Mouse (Mus musculus) CH12.LX (cell line): Measurements from ENCODE around the gene Ltb. TPM values are rescaled to one million over a fixed set of nuclear protein-coding genes. Genes with fewer than 3 reads are reported as not detected.
A peak's percentile ranks its signal among the peaks of the same experiment; 100 is the strongest.

Experiments
- DNase-seq: peaks from one replicate; pipeline ENCODE4 v3.0.0-alpha.2; 2013; ENCODE audit errors: extremely low read depth
- H3K27ac ChIP-seq: 2 replicates; pipeline ENCODE4 v1.5.1; 2012; ENCODE audit warnings: low read depth, mild to moderate bottlenecking, control low read depth, moderate library complexity; ENCODE audit not compliant: insufficient read depth
- H3K27me3 ChIP-seq: replicated peaks from 2 replicates; pipeline ENCODE3; 2012; ENCODE audit warnings: inconsistent platforms
- H3K36me3 ChIP-seq, 2 experiments: replicated peaks in 1 of 2; 2 replicates each; pipeline versions ENCODE3 to v1.6.1; 2012; ENCODE audit warnings: inconsistent platforms in 1 of 2, low read length in 1 of 2, mild to moderate bottlenecking in 1 of 2, mixed read lengths in 1 of 2, moderate library complexity in 1 of 2; ENCODE audit not compliant: control insufficient read depth in 1 of 2, insufficient read depth in 1 of 2
- H3K4me1 ChIP-seq, 2 experiments: 2 replicates each; pipeline ENCODE4 v1.6.1; 2012; ENCODE audit warnings: inconsistent platforms in 1 of 2, moderate library complexity in 1 of 2; ENCODE audit not compliant: insufficient read depth in 2 of 2, control insufficient read depth in 1 of 2
- H3K4me2 ChIP-seq: 2 replicates; pipeline ENCODE4 v1.6.1; 2012; ENCODE audit warnings: low read depth, mild to moderate bottlenecking, control low read depth; ENCODE audit not compliant: poor library complexity, insufficient read depth, severe bottlenecking
- H3K4me3 ChIP-seq, 3 experiments: fragments of 150-350 bp in 1 of 3; sonication (generic) in 1 of 3; replicated peaks in 1 of 3; 2 replicates each; pipeline versions ENCODE3 to v1.5.1; 2011 to 2012; ENCODE audit warnings: low read depth in 2 of 3, low read length in 2 of 3, mild to moderate bottlenecking in 2 of 3, moderate library complexity in 2 of 3, control low read depth in 1 of 3, improper control_type of control experiment in 1 of 3, inconsistent platforms in 1 of 3, mixed read lengths in 1 of 3; ENCODE audit not compliant: poor library complexity in 1 of 3
- H3K79me2 ChIP-seq: replicated peaks from 2 replicates; pipeline ENCODE4 v1.6.1; 2012; ENCODE audit warnings: mild to moderate bottlenecking, moderate library complexity; ENCODE audit not compliant: control insufficient read depth, poor library complexity, insufficient read depth, severe bottlenecking; ENCODE audit errors: extremely low read depth
- H3K9ac ChIP-seq: 2 replicates; pipeline ENCODE4 v1.6.1; 2012; ENCODE audit warnings: low read depth, mild to moderate bottlenecking, control low read depth, moderate library complexity; ENCODE audit not compliant: insufficient read depth
- H3K9me3 ChIP-seq: replicated peaks from 2 replicates; pipeline ENCODE3; 2012; ENCODE audit warnings: low read length, inconsistent platforms, mixed read lengths
- CHD2 ChIP-seq: IDR thresholded peaks from 2 replicates; pipeline ENCODE4 v1.6.1; 2011; ENCODE audit warnings: low read length, improper control_type of control experiment
- CTCF ChIP-seq, 2 experiments: IDR thresholded peaks in 1 of 2; conservative IDR thresholded peaks in 1 of 2; 2 replicates each; pipeline ENCODE4 v1.5.1; 2011 to 2012; ENCODE audit warnings: low read depth in 2 of 2, low read length in 2 of 2, improper control_type of control experiment in 1 of 2, inconsistent platforms in 1 of 2, mild to moderate bottlenecking in 1 of 2, moderate library complexity in 1 of 2
- E2F4 ChIP-seq: IDR thresholded peaks from 2 replicates; pipeline ENCODE4 v1.6.1; 2011; ENCODE audit warnings: low read depth, low read length, improper control_type of control experiment; ENCODE audit not compliant: insufficient replicate concordance
- ELF1 ChIP-seq: IDR thresholded peaks from 2 replicates; pipeline ENCODE4 v1.6.1; 2014; ENCODE audit warnings: low read depth, mild to moderate bottlenecking, inconsistent platforms, low read length, improper control_type of control experiment
- EP300 ChIP-seq: IDR thresholded peaks from 2 replicates; pipeline ENCODE4 v1.6.1; 2011; ENCODE audit warnings: low read length, improper control_type of control experiment
- ETS1 ChIP-seq: conservative IDR thresholded peaks from 2 replicates; pipeline ENCODE4 v1.6.1; 2012; ENCODE audit warnings: low read depth, mild to moderate bottlenecking, inconsistent platforms, low read length, improper control_type of control experiment, moderate library complexity
- GABPA ChIP-seq: IDR thresholded peaks from 2 replicates; pipeline ENCODE4 v1.6.1; 2012; ENCODE audit warnings: low read depth, low read length, improper control_type of control experiment, inconsistent platforms; ENCODE audit not compliant: insufficient replicate concordance
- HCFC1 ChIP-seq: IDR thresholded peaks from 2 replicates; pipeline ENCODE4 v1.6.1; 2012; ENCODE audit warnings: low read depth, mild to moderate bottlenecking, inconsistent platforms, low read length, improper control_type of control experiment
- IRF4 ChIP-seq: IDR thresholded peaks from 2 replicates; pipeline ENCODE4 v1.6.1; 2014; ENCODE audit warnings: low read depth, mild to moderate bottlenecking, inconsistent platforms, low read length, improper control_type of control experiment
- JUN ChIP-seq: IDR thresholded peaks from 2 replicates; pipeline ENCODE4 v1.6.1; 2011; ENCODE audit warnings: low read depth, mild to moderate bottlenecking, low read length, improper control_type of control experiment, moderate library complexity; ENCODE audit not compliant: insufficient read depth
- JUND ChIP-seq: conservative IDR thresholded peaks from 2 replicates; pipeline ENCODE4 v1.6.1; 2011; ENCODE audit warnings: low read depth, low read length, improper control_type of control experiment
- MAFK ChIP-seq: IDR thresholded peaks from 2 replicates; pipeline ENCODE4 v1.6.1; 2011; ENCODE audit warnings: low read length, improper control_type of control experiment; ENCODE audit not compliant: insufficient replicate concordance
- MAZ ChIP-seq: IDR thresholded peaks from 2 replicates; pipeline ENCODE4 v1.6.1; 2012; ENCODE audit warnings: low read depth, mild to moderate bottlenecking, inconsistent platforms, low read length, improper control_type of control experiment, moderate library complexity
- MEF2A ChIP-seq: IDR thresholded peaks from 2 replicates; pipeline ENCODE4 v1.6.1; 2014; ENCODE audit warnings: low read depth, mild to moderate bottlenecking, inconsistent platforms, low read length, improper control_type of control experiment, borderline replicate concordance
- MXI1 ChIP-seq: IDR thresholded peaks from 2 replicates; pipeline ENCODE4 v1.6.1; 2011; ENCODE audit warnings: mild to moderate bottlenecking, low read depth, low read length, improper control_type of control experiment
- MYC ChIP-seq: IDR thresholded peaks from 2 replicates; pipeline ENCODE4 v1.6.1; 2011; ENCODE audit warnings: low read depth, mild to moderate bottlenecking, improper control_type of control experiment, low read length
- NELFE ChIP-seq: IDR thresholded peaks from 2 replicates; pipeline ENCODE4 v1.6.1; 2011; ENCODE audit warnings: low read depth, low read length, improper control_type of control experiment
- NRF1 ChIP-seq: IDR thresholded peaks from 2 replicates; pipeline ENCODE4 v1.6.1; 2014; ENCODE audit warnings: low read depth, mild to moderate bottlenecking, inconsistent platforms, low read length, improper control_type of control experiment, moderate library complexity
- PAX5 ChIP-seq: IDR thresholded peaks from 2 replicates; pipeline ENCODE4 v1.6.1; 2012; ENCODE audit warnings: low read length, inconsistent platforms, mixed read lengths
- POLR2A ChIP-seq: IDR thresholded peaks from 2 replicates; pipeline ENCODE4 v1.6.1; 2011; ENCODE audit warnings: low read depth, mild to moderate bottlenecking, improper control_type of control experiment, low read length
- POLR2AphosphoS2 ChIP-seq: IDR thresholded peaks from 2 replicates; pipeline ENCODE4 v1.6.1; 2011; ENCODE audit warnings: low read depth, low read length, improper control_type of control experiment
- RAD21 ChIP-seq: IDR thresholded peaks from 2 replicates; pipeline ENCODE4 v1.6.1; 2011; ENCODE audit warnings: low read depth, mild to moderate bottlenecking, low read length, improper control_type of control experiment, moderate library complexity
- RCOR1 ChIP-seq: conservative IDR thresholded peaks from 2 replicates; pipeline ENCODE4 v1.6.1; 2012; ENCODE audit warnings: low read depth, mild to moderate bottlenecking, inconsistent platforms, low read length, improper control_type of control experiment
- SIN3A ChIP-seq: IDR thresholded peaks from 2 replicates; pipeline ENCODE4 v1.6.1; 2012; ENCODE audit warnings: low read length, improper control_type of control experiment, inconsistent platforms
- TBP ChIP-seq: conservative IDR thresholded peaks from 2 replicates; pipeline ENCODE4 v1.6.1; 2011; ENCODE audit warnings: low read depth, low read length, improper control_type of control experiment
- TCF12 ChIP-seq: IDR thresholded peaks from 2 replicates; pipeline ENCODE4 v1.6.1; 2014; ENCODE audit warnings: low read depth, mild to moderate bottlenecking, inconsistent platforms, low read length, improper control_type of control experiment
- UBTF ChIP-seq: IDR thresholded peaks from 2 replicates; pipeline ENCODE4 v1.6.1; 2012; ENCODE audit warnings: low read depth, mild to moderate bottlenecking, inconsistent platforms, low read length, improper control_type of control experiment, moderate library complexity
- USF1 ChIP-seq: IDR thresholded peaks from 2 replicates; pipeline ENCODE4 v1.6.1; 2014; ENCODE audit warnings: low read depth, mild to moderate bottlenecking, inconsistent platforms, low read length, improper control_type of control experiment
- ZC3H11A ChIP-seq: IDR thresholded peaks from 2 replicates; pipeline ENCODE4 v1.6.1; 2012; ENCODE audit warnings: low read depth, mild to moderate bottlenecking, inconsistent platforms, low read length, improper control_type of control experiment
- ZKSCAN1 ChIP-seq: IDR thresholded peaks from 2 replicates; pipeline ENCODE4 v1.6.1; 2012; ENCODE audit warnings: low read depth, inconsistent platforms, low read length, improper control_type of control experiment, borderline replicate concordance
- ZMIZ1 ChIP-seq: IDR thresholded peaks from 2 replicates; pipeline ENCODE4 v1.6.1; 2012; ENCODE audit warnings: low read depth, mild to moderate bottlenecking, inconsistent platforms, low read length, improper control_type of control experiment
- dilution Hi-C: fragments of 300-500 bp; cut with MboI; formaldehyde crosslinking; loops from 2 replicates; pipeline ENCODE4 v1.14.3; 2020; ENCODE audit warnings: low sequenced_read_pairs; ENCODE audit not compliant: extremely low pct_unique_long_range_greater_than_20kb, extremely low pct_ligation_motif_present
- in situ Hi-C: fragments of 300-500 bp; cut with MboI; formaldehyde crosslinking; loops from 3 replicates; pipeline ENCODE4 v1.14.3; 2019; ENCODE audit warnings: low sequenced_read_pairs, low pct_ligation_motif_present, low pct_unique_long_range_greater_than_20kb, mixed read lengths
- polyA plus RNA-seq: library from polyadenylated mRNA; unstranded; fragments of >175 nt; gene quantifications from 2 replicates; pipeline ENCODE4 v1.2.1, GENCODE M21; 2012; ENCODE audit warnings: low read depth; ENCODE audit not compliant: insufficient read length
- total RNA-seq, 2 experiments: library from RNA; depleted of rRNA; stranded (reverse); fragments of 300-350 nt in 1 of 2; fragments of >200 nt in 1 of 2; gene quantifications; 2 replicates each; pipeline ENCODE4 v1.2.3; 2012 to 2014

Gene Ltb
- total and polyA plus RNA-seq, 3 experiments: 150 to 263 (median 234) TPM

DNA sequence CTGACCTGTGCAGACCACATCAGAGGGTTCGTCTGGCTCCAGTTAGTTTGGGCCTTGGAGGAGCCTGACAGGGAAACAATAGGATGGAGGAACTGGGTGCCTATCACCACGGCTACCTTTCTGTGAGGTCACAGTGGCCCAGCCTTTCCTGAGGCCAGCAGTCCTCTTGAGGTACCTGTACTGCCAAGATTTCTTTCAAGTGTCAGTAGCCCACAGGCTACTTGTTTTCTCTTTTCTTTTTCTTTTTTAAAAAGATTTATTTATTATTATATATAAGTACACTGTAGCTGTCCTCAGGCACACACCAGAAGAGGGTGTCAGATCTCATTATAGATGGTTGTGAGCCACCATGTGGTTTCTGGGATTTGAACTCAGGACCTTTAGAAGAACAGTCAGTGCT is 18.3 kb upstream of the Ltb start, which contains the start of gene Aif1:
Aif1 (minus strand) TSS at position 101 of the 400 bp plus-strand sequence.
- Histone ChIP-seq H3K9ac (peak within 1 kb of the TSS; percentile 21; the same call in 1 of the 2 replicates), H3K27me3 (no peaks in the 10 kb centered on the region), H3K36me3 (no peaks in the 10 kb centered on the region), H3K27ac (peak within 1 kb of the TSS; percentile 96), H3K4me1 (peaks cover 17 to 50% of the 10 kb centered on the region in 2 experiments), H3K4me3 (no peak within 1 kb of the TSS), H3K79me2 (no peaks in the 10 kb centered on the region), H3K9me3 (no peaks in the 10 kb centered on the region), H3K4me2 (peak within 1 kb of the TSS; percentile 3; the same call in 1 of the 2 replicates)
- dilution Hi-C loops: no loop called here
- TF ChIP-seq HCFC1 (no peak), CHD2 (no peak), ELF1 (no peak), MEF2A (no peak), MAFK (no peak), MXI1 (no peak), POLR2AphosphoS2 (no peak), ZKSCAN1 (no peak)
- no peak for DNase-seq
- in situ Hi-C loops: no loop called here

GRCm38 (mm10) chr17:35178528-35178927 is 15.7 kb upstream of the Ltb start:
- peak; percentile 68 for DNase-seq
- dilution Hi-C loops (no loop called here), in situ Hi-C loops (no loop called here)
- Histone ChIP-seq H3K36me3 (no peaks in the 10 kb centered on the region), H3K9ac (no peak overlapping the region), H3K4me3 (no peak overlapping the region), H3K4me1 (peaks cover 12 to 39% of the 10 kb centered on the region in 2 experiments), H3K27ac (no peak overlapping the region), H3K27me3 (no peaks in the 10 kb centered on the region), H3K4me2 (no peak overlapping the region), H3K79me2 (no peaks in the 10 kb centered on the region), H3K9me3 (no peaks in the 10 kb centered on the region)
- TF ChIP-seq MAFK (no peak), CHD2 (no peak), POLR2AphosphoS2 (no peak), EP300 (no peak), TBP (no peak), E2F4 (no peak), USF1 (no peak), UBTF (no peak), ELF1 (no peak), RCOR1 (no peak), SIN3A (peak; percentile 55; the same call in 1 of the 2 replicates), RAD21 (peak; percentile 98), HCFC1 (no peak), ETS1 (no peak), MXI1 (peak; percentile 46; the same call in 1 of the 2 replicates), IRF4 (peak; percentile 17; the same call in 1 of the 2 replicates), JUN (no peak), CTCF (conservative IDR thresholded peaks at IDR 0.05 in 1 of 2, IDR thresholded peaks at IDR 0.05 in 1 of 2; ENCODE audit: low read depth in 2 of 2, low read length in 2 of 2) (peak; percentile 83 to 98), MAZ (peak; percentile 68; the same call in 1 of the 2 replicates), POLR2A (no peak), MEF2A (peak; percentile 68; the same call in 1 of the 2 replicates), MYC (peak; percentile 34; the same call in 1 of the 2 replicates), PAX5 (no peak), NELFE (no peak), TCF12 (peak; percentile 53; the same call in 1 of the 2 replicates), GABPA (no peak), ZMIZ1 (no peak), NRF1 (no peak), ZC3H11A (peak; percentile 99), JUND (no peak)
